Mouse (Mus musculus) myocyte (in vitro differentiated cells): Measurements from ENCODE around the gene Ppp4r1.

ENCODE experiments used
- POLR2A ChIP-seq: IDR thresholded peaks from one replicate; pipeline ENCODE4 v1.6.1; 2011; ENCODE audit warnings: low read depth, mild to moderate bottlenecking, control low read depth, moderate library complexity; ENCODE audit not compliant: insufficient read length
- SRF ChIP-seq: IDR thresholded peaks from one replicate; pipeline ENCODE4 v1.6.1; 2011; ENCODE audit warnings: low read depth; ENCODE audit not compliant: control insufficient read depth, insufficient read length

DNA sequence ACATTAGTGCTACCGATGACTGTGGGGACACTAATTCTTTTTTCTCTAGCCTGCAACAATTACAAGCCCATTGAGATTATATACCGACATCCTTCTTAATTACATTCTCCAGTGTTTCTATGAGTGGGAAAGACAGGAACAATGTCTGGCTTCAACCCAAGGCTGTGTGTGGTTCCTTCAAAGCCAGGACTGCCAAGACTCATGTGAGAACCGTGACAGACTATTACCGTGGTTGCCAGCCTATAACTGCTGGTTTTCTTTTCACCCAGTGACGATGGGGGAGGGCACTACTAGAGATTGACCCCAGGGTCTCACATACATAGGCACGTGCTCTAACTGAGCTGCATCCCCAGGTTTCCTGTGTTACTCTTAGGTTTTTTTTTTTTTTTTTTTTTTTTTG, 25.2 kb upstream of the Ppp4r1 start:
- TF ChIP-seq POLR2A = no peak
- TF ChIP-seq SRF = no peak
